Mouse (Mus musculus) embryo, embryonic 10 days (tissue): ENCODE measurements around the gene Gm6902.
"Not testable (repeated sequence)": the region's sequence is repeated elsewhere in the genome, so short reads cannot be mapped to it uniquely, and the experiment has no call there.

Experiments
- DNase-seq: peaks from one replicate; pipeline ENCODE4 v3.0.0-alpha.2; 2015; ENCODE audit warnings: low spot score

The Gm6902 gene

GRCm38 (mm10) chr7:23278800-23279199 lies at the start of gene Gm6902:
TSS of gene Gm6902 (minus strand) at chr7:23278900.
- DNase-seq = not testable (repeated sequence)

- DNase-seq = not testable (repeated sequence)
Measured at GRCm38 (mm10) chr7:23300892-23301291, 22.2 kb upstream of the Gm6902 start, which contains the start of gene Nlrp4e. TSS of gene Nlrp4e (plus strand) at chr7:23301192.

- DNase-seq = not testable (repeated sequence)
Measured at GRCm38 (mm10) chr7:23251582-23251981, 27.1 kb downstream of the Gm6902 start, which contains the start of gene Vmn1r166. TSS of gene Vmn1r166 (minus strand) at chr7:23251682.
